Mouse (Mus musculus): ENCODE measurements around the gene Trim33.

The Trim33 gene

DNA sequence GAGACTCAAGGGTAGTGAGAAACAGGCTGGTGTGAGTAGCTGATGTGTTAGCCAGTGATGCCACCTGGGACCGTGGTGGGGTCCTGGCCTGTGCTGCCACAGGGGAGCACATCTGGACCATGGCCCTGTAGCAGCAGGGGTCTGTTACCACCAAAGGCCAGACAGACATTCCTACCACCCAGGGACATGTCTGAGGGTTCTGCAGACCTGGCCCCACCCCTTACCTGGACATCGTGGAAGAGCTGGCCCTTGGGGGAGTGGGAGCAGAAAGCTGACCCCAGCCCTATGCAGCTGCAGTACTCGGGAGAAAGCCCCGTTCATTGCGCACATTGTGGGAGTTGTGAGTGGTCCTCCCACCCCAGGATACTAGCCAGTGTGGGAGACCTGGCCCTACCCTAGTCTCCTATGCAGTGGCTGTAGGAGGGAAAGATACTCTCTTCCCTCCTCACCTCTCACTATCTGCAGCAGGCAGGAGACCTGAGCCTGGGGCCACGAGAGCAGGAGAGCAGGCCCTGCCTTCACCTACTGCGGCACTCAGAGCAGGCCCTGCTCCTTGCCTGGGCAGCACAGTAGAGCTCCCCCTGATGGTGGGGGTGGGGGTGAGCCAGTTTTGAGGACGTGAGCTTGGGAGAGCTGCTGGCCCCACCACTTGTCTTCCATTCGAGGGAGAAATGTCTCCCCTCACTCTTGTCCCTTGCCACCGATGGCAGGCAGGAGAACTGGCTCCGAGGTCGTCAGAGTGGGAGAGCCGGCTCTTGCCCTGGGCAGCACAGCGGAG is 114.4 kb downstream of the Trim33 start:
- in situ Hi-C loops (cut with MboI; ENCODE audit: low sequenced_read_pairs): no loop called here

- in situ Hi-C loops (cut with MboI; ENCODE audit: low sequenced_read_pairs): no loop called here
Measured at GRCm38 (mm10) chr3:103394121-103394520, 115.0 kb downstream of the Trim33 start.

DNA sequence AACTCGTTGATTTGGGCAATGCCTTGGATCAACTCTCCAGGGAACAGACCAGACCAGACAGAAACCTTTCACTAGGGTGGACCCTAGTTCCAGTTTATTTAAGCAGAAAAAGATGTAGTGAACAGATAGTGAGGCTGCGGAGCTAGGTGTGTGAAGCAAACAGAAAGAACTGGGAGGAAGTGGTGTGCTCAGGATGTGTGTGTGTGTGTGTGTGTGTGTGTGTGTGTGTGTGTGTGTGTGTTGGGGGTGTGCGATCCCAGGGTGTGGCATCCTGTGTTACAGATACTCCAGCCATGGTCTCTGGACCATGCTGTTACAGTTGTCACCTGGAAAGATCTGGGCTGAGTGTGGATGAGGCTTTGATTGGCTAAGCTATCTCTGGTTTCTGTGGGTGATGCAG is 118.4 kb downstream of the Trim33 start:
- in situ Hi-C loops (cut with MboI; ENCODE audit: low sequenced_read_pairs): no loop called here

DNA sequence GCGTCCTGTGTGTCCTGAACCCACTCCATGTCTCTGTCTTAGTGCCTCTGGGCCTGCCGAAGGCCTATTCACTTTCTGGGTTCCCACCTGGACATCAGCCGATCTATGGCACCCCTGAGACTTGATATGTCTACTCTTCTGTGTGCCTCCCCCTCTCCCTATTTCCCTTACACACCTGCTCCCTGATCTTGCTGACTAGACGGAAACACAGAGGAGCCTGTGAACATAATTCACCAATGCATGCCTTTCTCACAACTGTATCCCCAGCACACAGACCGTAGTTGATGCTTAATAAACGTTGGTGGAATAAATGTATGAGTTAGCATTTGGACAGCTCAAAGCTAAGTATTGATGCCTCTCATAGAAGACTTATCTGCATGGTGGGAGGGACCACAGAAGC is 121.7 kb downstream of the Trim33 start:
- in situ Hi-C loops (cut with MboI; ENCODE audit: low sequenced_read_pairs): no loop called here

DNA sequence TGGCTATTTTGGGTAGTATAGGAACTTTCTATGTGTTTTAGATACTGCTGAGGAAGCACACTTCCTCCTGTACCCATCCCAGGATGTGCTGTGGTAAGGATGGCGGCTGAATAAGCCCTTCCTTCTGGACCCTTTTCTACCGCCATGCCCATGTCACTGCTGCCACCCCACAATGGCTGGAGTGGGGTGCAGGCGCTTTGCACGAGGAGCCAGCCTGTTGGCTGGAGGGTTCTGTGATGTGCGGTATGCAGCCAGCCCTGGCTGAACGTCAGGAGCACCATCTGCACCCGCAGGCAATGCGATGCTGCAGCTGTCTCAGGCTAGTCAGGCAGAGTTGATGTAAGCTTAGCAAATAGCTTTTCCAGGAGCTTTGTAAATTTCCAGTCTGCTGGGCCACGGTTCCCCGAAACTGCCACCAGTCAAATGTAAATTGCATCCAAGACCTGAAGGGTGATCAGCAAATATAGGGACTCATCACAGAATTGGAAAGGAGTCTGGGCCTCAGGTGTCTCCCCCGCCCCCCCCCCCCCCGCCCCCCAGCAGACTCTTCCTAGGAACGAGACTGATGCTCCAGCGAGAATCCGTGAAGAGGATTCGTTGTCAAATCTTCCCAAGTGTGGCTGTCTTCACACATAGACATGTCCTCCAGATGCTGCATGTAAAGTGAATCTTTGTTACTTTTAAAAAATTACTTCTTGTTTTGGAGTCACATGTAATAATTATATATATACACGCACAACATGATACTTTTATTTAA is 122.4 kb downstream of the Trim33 start:
- in situ Hi-C loops (cut with MboI; ENCODE audit: low sequenced_read_pairs): no loop called here

DNA sequence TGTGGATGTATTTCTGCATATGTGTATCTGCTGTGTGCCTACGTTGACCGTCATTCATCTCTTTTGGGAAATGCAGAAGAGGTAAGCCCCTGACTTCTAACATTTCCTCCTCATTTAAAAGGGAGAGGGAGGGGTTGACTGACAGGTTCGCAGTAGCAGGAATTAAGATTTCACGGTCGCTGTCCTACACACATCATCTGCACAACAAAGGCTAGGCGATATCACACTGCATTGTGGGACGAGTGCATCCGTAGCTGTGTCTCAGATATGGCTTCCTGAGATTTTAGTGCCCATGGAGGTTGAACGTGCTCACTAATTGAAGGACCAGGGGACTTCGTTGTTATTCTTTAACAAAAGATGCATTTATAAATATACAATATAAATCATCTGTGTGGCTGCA is 123.1 kb downstream of the Trim33 start:
- in situ Hi-C loops (cut with MboI; ENCODE audit: low sequenced_read_pairs): no loop called here

DNA sequence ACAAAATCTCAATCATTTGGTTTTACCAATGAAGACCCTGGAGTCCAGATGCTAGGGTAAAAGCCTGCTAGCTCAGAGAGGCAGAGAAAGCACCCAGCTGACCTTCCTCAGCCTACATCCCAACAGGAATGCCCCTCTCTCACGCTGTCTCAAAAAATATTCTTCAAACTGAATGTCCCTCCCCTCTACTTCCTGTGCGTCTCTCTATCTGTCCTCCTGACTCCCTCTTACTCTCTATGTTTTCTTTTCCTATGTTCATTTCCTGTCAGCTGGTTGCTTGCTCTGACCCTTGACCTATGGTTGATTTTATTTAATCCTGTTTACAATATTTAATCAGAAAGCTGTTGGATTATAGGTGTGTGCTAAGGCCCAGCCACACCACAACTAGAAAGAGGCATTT is 126.0 kb downstream of the Trim33 start:
- in situ Hi-C loops (cut with MboI; ENCODE audit: low sequenced_read_pairs): no loop called here

DNA sequence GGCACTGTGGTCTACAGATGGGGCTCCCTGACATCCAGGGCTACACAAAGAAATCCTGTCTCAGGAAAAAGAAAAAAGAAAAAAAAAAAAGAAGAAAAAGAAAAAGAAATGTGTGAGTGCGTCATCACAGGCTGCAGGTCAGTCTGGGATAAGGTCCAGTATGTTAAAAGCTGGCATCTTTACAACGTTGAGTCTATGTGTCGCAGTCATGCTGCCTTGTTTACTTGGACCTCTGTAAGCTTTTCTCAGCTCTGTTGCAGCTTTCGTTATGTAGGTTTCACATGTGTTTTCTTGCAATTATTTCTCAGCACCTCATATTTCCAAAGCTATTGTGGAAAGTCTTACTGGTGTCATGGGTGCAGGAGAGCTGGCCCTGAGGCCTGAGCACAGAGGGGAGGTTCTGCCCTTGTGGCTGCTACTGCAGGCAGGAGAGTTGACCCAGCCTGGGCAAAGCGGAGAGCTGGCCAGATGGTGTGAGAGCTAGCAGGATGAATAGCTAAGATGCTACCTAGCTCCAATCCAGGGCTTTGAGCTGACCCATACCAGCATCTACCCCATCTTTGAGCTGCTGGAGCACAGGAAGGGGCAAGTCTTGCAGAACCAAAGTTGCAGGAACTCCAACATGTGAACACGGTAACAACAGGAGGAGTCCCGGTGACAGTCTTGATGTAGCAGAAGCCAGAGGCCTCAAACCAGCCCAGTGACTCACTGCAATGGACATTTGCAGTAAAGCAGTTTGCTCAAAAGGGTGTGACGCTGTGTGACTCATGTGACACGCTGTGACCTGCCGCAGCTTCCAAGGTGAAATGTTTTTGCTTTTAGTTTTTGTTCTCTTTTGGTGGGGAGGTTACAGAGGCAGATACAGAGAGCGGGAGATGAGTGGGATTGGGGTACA is 127.0 kb downstream of the Trim33 start:
- in situ Hi-C loops (cut with MboI; ENCODE audit: low sequenced_read_pairs): no loop called here
